Mouse (Mus musculus) thymus, postnatal 14 days (tissue): ENCODE results near the gene Plcl1.
A peak's percentile ranks its signal among the peaks of the same experiment; 100 is the strongest.

Experiments
- DNase-seq: peaks from one replicate; pipeline ENCODE4 v3.0.0; 2021

Gene Plcl1

DNA sequence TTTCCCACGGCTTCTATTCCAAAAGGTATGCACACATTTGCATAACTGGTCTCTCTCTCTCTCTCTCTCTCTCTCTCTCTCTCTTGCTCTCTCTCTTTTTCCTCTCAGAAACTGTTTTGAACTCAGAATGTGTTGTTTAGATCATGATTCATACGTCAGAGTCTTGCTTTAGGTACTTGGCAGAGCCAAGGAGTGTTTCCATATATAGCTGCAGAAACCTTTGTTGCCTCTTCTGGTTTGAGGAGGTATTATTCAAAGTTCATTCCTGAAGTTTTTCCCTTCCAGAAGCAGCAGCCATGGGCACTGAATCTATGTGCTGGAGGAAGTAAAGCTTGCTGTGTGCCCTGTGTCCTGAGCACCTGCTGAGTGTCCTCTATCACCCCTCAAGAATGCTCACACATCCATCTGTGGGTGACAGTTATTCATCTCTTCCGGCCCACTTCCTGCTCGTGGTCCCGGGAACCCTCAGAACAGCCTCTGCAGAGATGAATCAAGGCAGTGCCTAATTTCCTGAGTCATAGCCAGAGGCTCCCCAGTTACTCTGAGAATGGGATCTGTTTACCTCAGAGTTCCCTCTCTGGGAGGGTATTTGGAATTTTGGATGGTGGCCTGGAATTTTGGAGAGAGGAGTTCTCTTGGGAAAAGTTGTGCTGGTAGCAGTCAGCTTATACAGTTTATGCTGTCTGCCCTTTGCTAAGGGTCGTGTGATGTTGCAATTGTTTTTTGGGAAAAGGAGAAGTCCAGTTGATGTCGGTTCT lies 123.0 kb downstream of the Plcl1 start:
- DNase-seq, result peak; percentile 60

DNA sequence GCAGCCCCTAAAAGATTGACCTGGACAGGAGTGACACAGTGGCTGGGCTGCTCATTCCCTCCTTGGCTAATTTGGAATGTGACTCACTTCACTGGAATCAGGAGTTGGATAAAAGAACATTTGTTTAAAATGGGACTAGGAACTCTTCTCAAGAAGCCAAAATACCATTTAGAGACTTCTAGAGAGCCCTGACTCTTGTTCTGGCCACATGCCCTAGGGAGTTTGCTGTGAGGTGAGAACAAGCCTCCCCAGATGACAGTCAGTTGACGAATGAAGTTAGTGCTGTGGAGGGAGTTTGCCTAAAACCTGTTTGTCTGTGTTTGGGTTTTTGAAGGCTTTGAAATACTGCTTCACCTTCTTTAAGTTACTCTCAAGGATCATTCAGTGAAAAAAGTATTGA lies 128.1 kb downstream of the Plcl1 start:
- no peak for DNase-seq

DNA sequence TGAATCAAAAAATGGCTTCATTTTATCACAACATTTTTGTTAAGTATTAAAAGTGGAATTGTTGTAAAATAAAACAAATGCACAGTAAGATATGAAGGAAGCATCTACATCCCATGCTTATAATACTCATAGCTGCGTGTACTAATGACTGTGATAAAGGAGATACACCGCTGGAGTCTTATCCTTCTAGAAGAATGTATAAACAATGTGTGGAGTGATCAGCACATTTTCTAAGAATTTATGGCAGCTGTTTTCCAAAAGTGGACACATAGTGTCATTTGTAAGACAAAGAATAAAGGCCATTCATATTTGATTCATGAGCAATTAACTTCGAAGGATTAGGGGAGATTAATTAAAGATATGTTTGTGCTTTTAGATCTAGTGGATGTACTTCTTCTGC lies 148.7 kb downstream of the Plcl1 start:
- DNase-seq, result no peak

DNA sequence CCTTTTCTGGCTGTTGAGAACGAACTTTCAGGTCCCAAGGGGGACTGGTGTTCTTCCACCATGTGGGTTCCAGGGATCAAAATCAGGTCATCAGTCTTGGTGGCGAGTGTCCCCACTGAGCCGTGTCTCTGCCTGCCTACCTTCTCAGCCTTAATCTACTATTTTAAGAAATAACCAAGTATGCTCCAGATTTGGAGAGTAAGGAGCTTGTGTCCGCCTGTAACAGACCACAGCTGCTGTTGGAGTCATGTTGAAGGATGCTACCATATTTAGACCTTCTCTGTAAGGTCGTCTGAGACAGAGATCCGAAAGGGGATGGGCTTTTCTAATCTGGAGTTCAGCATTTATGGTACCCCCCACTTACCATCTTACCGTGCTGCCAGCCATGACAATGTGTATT lies 152.2 kb downstream of the Plcl1 start:
- DNase-seq, result no peak

DNA sequence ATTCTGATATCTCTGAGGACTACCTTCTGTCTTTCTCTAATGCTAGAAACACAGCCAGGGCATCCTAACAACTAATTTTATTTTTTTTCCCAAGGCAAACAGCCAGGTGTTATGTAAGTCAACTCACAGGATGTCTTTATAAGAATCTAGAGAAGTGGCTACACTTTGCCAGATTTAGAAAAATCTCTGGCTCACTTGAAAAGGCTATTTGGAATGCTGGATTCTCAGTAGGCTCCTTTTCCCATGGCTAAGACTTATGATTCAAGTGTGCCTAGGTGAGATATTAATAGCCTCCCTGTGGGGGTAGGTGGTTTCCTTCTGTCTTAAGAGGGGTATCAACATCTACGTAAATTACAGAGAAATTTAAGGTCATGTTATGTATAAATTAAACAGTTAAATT lies 152.7 kb downstream of the Plcl1 start:
- no peak for DNase-seq

DNA sequence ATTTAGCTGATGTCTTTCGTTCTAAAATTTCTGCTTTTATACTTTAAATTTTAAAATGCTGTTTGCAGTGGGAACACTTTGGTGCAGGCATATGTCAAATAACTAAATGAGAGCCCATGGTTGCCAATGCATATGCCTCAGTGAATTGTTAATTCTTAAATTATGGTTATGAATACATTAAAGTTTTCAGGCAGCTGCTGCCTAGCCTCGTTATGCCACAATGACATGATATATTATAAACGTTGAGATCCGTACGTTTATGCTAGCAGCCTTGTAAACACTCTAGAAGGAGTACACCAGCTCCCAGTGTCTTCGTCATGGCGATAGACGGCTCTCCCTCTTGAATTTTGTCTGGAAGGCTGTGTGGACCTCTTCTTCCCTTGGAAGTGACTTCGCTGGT lies 154.3 kb downstream of the Plcl1 start:
- no peak for DNase-seq

DNA sequence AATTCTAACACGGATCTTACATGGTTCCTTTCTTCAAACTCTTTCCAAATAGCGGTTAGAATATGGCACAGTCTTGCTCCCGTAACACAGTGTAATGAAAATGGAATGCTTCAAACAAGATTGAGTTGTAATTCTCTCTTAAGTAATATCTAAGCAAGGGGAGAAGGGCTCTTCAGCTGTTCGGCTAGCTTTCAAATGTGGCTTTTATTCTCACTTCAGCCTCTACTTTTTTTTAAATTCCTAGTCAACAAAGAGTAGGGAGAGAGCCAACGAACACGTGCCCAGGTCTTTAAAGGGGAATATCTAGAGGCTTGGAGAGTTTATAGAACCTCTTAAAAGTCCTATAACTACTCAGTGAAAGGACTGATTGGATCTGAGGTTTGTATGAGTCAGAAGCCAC lies 160.2 kb downstream of the Plcl1 start:
- no peak for DNase-seq

DNA sequence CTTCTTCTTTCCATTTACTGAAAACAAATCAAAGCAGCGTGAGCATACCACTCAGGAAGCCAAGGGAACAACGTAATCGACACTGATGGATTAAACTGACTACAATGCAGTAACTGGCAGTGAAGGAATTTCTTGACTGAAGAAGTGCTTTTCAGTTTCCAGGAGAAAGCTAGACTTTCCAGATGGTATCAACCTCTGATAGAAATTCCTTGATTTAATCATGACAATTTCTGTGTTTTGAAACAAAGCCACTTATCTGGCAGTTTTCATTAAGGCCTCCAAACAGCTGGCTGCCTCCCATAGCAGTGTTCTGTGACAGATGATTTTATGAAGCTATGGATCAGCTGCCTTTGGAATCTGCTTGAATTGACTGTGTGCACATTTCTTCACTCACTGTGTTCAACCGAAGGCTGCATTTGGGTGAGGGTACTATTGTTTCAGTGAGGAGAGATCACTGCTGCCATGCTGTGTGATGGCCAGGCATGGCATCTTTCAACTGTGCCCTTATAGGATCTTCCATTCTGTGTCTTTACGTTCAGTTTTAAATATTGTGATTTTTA lies 162.2 kb downstream of the Plcl1 start:
- DNase-seq, result no peak

DNA sequence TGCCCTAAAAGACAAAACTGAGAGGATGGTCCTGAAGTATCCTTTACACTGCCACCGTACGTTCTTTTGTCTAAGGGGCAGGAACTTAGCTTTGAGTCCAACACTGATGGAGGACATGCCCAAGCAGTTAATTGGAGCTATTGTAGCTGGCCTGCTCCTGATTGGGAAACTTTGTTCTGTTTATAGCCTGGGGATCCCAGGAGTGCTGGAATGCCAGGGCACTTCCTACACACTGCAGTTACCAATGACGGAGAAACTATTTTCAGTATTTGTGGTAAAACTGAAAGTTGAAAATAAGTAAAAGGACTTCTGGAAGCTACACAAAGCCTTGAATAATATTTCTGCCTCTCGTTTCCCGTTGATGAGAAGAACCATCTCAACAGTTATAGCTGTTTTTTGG lies 164.5 kb downstream of the Plcl1 start:
- no peak for DNase-seq

DNA sequence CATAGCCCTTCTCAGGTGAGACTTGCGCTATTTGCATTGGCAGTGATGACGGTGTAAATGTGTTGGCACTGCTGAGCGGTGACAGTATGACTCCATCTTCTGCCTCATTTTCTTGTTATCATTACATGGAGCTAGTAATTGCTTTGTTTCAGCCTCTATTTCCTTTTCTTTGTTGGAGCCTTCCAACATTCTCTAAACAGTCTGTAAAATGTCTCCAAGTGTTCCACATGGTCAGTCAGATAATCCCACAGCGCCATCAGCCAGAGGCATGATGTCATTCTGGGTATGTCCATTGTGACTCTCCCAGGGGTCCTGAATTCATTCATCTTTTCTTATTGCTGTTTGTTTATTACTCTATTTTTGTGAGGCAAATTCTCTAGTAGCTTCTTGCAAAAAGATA lies 165.7 kb downstream of the Plcl1 start:
- no peak for DNase-seq

DNA sequence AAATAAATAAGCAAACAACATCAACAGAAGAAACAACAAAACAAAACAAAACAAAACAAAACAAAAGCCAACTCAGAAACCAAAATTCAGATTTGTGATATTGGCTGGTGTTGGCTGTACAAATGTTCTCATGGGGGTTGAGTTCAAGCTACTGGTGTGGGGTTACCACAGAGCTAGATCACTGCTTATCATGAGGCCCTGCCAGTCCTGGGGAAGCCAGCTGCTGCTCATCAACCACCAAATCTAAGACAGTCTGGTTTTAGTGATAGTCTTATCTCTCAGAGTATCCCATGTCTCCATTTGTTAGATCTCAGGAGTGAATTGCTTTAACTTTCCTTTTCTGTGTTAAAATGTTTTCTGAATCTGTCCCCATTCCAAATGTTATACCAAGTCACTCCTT lies 166.5 kb downstream of the Plcl1 start:
- no peak for DNase-seq

DNA sequence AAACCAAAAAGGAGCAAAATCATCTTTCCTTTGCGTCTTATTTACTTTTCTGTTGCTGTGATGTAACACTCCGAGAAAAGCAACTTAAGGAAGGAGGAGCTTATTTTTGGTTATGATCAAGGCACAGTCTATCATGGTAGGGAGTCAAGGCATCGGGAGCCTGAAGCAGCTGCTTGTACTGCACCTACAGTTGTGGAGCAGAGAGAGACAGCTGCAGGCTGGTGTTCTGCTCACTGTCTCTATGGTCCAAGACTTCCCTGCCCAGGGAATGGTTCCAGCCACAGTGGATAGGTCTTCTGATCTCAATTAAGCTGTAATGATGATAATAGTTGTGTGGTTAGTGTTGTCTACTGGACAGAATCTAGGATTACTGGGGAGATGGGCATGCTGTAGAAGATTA lies 166.9 kb downstream of the Plcl1 start:
- DNase-seq, result no peak

DNA sequence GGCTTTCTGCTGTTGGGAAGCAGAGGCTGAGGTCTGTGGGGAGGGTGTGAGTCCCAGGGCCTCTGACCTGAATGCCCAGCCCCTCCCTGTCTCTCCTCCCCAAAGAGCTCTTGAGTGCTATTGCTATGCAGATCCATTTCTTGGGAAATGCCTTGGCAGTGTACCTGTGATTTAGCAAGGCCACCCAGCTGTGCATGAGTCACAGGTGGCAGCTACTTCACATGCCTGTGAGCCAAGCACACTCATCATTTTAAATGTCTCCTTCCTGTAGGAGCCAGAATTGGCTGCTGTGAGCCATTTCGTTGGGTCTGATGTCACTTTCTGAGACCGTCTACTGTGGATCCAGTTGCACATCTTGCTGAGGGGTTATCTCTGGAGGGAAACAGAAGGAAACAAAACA lies 170.2 kb downstream of the Plcl1 start:
- no peak for DNase-seq

DNA sequence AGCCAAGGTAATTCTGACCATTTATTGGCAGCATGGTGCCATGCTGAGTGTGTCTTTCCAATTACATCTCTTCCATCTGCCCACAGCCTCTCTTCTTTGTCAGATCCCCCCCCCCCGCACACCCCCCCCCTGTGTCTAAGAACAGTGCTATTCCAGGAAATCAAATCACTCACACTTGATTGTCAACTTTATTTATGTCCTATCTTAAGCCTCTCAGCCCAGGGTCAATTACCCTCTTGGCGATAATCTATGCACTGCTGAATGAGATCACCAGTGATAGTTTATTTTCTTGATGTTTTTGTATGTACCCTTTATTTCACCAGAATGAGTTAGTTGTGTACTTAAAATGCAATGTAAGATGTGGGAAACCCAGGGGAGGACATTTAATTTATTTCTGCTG lies 176.0 kb downstream of the Plcl1 start:
- DNase-seq, result no peak

DNA sequence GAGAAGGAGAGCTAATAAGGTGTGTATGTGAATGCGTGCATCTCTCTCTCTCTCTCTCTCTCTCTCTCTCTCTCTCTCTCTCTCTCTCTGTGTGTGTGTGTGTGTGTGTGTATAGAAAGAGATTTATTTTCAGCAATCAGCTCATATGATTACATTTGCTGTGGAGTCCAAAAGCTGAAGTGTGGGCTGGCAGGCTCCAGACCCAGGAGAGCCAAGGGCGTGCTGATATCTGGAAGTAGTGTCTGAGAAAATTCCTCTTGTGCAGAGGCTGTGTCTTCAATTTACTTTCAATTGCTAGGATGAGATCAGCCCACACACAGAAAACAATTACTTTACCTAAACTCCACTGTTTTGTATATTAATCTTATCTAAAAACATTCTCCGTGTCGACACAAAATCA lies 179.7 kb downstream of the Plcl1 start:
- DNase-seq, result no peak

DNA sequence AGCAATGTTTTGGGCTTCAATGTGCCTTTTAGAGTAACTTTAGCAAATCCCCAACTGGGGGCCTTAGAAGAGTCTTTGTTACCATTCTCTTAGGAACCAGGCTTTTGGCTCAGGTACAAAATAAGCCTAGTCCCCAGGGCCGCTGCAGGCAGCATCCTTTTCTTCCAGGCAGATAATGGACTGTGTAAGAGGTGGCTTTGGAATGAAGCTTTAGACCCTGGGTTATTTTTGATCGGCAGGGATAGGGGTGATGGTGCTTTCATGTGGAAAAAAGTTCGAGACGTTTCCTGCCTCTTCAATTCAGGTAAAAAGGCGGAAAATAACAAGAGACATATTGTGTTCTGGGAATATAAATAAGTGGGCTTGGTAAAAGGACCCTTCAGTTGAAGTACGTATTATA lies 182.4 kb downstream of the Plcl1 start:
- no peak for DNase-seq

DNA sequence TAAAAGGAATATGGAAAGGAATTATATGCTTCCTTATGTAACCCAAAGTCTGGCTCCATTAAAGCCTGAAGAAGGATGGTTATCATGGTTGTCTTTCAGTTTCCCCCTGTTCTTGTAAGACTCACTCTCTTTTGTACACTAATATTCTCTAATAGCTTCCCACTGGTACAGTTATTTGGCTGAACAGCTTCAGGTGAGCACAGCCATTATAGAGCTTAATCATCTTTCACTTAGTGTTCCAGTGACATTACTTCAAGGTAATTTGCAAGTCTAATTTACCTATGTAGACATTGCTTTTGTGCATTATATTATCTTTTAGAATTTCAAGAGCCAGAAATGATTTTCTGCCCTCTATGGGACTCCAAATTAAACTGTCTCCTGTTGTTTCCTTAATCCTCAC lies 184.3 kb downstream of the Plcl1 start:
- no peak for DNase-seq

DNA sequence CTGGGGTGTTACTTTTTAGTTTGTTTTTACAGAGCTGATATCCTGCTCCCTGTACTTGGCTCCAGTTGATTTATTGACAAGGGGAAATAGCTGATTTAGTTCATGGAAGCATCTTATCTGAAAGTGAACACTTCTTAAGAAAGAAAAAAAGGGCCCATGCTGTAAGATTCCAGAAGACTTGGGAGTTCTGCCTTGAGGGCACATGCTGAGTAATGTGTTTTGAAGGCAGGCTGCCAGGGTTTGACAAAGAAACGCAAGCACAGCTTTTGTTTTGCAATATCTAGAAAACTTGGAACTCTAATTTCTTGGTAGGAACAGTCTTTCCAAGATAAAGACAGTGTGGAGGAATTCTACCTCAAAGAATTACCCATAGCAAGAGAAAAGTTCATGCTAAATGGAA lies 194.8 kb downstream of the Plcl1 start:
- DNase-seq, result no peak

DNA sequence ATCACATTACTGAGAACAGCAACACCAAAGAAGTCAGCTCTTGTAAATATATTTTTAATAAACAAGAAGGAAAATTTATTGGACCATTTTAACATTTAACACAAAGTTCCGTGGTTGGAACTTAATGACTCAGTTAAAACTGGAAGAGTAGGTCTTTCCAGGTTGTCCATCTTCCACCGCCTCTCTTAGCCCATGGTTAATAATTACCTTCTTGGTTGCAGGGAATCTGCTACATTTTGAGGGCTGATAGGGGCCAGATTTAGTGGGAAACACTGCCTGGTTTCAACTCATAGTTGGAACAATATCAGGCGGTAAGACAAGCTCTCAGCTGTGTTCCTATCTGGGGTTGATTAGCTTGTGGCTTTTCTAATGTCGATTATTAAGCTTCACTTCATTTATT lies 198.9 kb downstream of the Plcl1 start:
- no peak for DNase-seq

DNA sequence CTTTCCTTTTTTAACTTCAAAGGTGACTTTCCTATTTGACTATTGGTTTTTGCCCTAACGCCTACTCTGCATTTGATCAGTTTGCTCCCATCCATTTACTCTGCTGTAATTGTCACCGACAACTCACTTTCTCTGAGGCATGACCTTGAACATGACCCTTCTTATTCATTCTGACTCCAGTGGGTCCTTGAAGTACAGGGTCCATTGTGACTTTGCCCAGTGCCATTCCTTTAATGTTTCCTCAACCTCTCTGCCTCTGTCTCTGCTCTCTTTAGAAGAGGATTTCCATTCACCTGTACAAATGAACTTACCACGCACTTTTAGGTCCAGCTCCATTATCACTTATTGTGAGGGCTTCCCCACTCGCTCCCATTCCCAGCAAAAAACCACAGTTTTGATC lies 199.7 kb downstream of the Plcl1 start:
- DNase-seq, result no peak

DNA sequence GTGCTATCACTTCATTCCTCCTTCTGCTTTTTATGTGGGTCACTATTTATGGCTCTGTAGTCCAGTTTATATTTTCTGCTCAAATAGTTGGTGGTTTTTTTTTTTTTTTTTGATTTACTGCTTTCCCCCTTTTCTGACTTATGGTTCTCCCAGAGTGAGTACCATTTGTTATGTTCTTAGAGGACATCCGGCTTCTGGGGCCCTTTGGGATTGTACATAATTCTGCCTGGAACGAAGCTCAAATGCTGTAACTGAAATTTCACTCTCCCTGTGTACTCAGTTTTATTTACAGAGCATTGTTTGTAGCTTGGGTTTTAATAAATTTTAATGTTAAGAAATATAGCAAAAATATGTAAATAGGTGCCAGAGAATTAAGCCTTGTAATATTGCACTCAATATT lies 200.2 kb downstream of the Plcl1 start:
- DNase-seq, result no peak

DNA sequence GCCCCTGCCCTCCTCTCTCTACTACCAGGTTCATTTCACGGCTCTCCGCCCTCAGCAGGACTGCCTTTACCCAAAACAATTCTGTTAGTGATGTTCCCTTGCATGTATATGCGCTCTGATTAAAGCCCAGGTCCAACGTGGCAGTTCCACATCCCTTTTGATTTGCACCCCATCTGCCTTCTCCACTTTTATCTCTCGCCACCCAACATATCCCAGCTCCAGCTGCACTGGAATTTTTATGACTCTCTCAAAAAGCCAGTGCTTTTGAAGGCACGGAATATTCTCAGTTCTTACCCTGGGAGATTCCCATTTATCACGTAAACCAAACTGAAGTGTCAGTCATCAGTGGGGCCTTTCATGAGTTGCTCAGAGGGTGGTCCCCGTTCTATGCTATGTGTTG lies 200.7 kb downstream of the Plcl1 start:
- no peak for DNase-seq

DNA sequence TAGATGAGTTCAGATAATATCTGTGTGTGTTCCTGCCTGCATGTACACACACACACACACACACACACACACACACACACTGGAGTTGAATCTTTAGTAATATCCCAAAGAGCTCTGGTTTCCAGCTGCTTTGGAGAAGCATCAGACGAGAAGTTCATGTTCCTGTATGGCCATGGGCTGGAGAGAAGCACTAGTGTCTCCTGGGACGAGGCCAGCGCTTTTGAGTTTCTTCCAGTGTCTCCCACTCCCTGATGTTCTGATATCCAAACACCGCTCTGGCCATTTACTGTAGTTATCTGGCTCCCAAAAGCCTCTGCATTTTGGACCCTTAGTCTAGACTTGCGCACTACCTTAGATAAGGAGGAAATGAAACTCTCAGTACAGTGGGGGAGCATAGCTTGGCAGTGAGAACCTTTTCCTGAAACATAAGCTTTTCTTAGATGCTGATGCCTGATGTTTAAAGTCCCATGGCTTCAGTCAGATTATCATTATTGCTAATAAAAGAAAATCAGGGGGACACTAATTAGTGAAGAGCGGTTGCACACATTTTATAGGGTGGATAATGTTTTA lies 207.1 kb downstream of the Plcl1 start:
- no peak for DNase-seq

DNA sequence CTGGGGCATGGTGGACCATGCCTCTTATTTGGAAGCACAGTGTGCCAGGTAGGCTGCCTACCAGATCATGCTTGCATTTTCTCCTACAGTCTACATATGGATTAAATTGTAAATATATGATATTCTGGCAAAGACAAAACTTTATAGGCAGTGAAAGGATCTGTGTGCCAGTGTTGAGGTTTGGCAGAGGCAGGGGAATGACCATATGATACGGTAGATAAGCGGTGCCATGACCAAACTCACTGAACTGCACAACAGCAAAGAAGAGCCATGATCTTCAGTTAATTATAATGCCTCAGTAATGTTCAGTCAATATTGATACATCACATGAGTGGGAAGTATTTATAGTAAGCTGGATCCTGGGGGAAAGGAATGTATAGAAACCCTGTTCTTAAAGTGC lies 212.1 kb downstream of the Plcl1 start:
- no peak for DNase-seq
